Mouse (Mus musculus) forebrain, embryonic 10.5 days (tissue): ENCODE measurements at regions not wholly inside any gene's neighbourhood (a gene's known extent, or its start where the extent isn't known, plus 50 kb on each side); places are given as distances from the start of the nearest gene placed in this dataset.
"Not testable (repeated sequence)": the region's sequence is repeated elsewhere in the genome, so short reads cannot be mapped to it uniquely, and the experiment has no call there.

Experiments
- DNase-seq: peaks from one replicate; pipeline ENCODE4 v3.0.0-alpha.2; 2017; ENCODE audit warnings: low spot score; ENCODE audit errors: extremely low spot score
- H3K27ac ChIP-seq: fragments of 300-500 bp; sonication (generic); 2 replicates; pipeline ENCODE4 v1.5.1; 2016; ENCODE audit warnings: mild to moderate bottlenecking
- H3K27me3 ChIP-seq: fragments of 300-500 bp; sonication (generic); 2 replicates; pipeline ENCODE4 v1.6.1; 2016; ENCODE audit warnings: mild to moderate bottlenecking; ENCODE audit not compliant: poor library complexity, severe bottlenecking
- H3K36me3 ChIP-seq: fragments of 300-500 bp; sonication (generic); replicated peaks from 2 replicates; pipeline ENCODE4 v1.6.1; 2016; ENCODE audit warnings: mild to moderate bottlenecking, moderate library complexity
- H3K4me1 ChIP-seq: fragments of 300-500 bp; sonication (generic); 2 replicates; pipeline ENCODE4 v1.6.1; 2016
- H3K4me3 ChIP-seq: fragments of 300-500 bp; sonication (generic); 2 replicates; pipeline ENCODE4 v1.5.1; 2016; ENCODE audit warnings: mild to moderate bottlenecking, moderate library complexity
- H3K9me3 ChIP-seq: fragments of 300-500 bp; sonication (generic); 2 replicates; pipeline ENCODE4 v1.6.1; 2016; ENCODE audit warnings: mild to moderate bottlenecking, moderate library complexity
- WGBS: fragments of 180-500 bp; shearing (Covaris S2); methylation state at CpG from one replicate; pipeline ENCODE4 v1.1.7; 2016; 5-methylcytosine and 5-hydroxymethylcytosine counted together

GRCm38 (mm10) chr5:3141841-3142240 is 199.4 kb upstream of the Cdk6 start:
- WGBS: 95% methylated on average over 11 of the region's 11 CpGs
- H3K36me3 ChIP-seq, H3K4me1 ChIP-seq, DNase-seq, H3K27me3 ChIP-seq, H3K4me3 ChIP-seq, H3K9me3 ChIP-seq, H3K27ac ChIP-seq: not testable (repeated sequence)

- not testable (repeated sequence) for H3K27me3 ChIP-seq, H3K9me3 ChIP-seq, H3K27ac ChIP-seq, H3K4me3 ChIP-seq, H3K36me3 ChIP-seq
- WGBS: 52% methylated on average over 8 of the region's 11 CpGs
- H3K4me1 ChIP-seq: peaks cover 19% of the 10 kb centered on the region
- peak; percentile 18 for DNase-seq
Observed at GRCm38 (mm10) chr5:3146544-3147295, 194.6 kb upstream of the Cdk6 start.

- not testable (repeated sequence) for H3K27me3 ChIP-seq, H3K9me3 ChIP-seq, H3K36me3 ChIP-seq, H3K4me3 ChIP-seq
- WGBS: 42% methylated on average over 5 of the region's 5 CpGs
- peaks cover 25% of the 10 kb centered on the region for H3K4me1 ChIP-seq
- H3K27ac ChIP-seq: 0 out of 2 replicates have a peak overlapping the region, but pooled peaks have one; percentile 15
- DNase-seq: peak; percentile 14
Observed at GRCm38 (mm10) chr5:3149886-3150285, 191.4 kb upstream of the Cdk6 start.

- H3K27ac ChIP-seq: peak overlapping the region; percentile 88
- 46% methylated on average over 4 of the region's 4 CpGs for WGBS
- H3K4me3 ChIP-seq, H3K9me3 ChIP-seq, DNase-seq, H3K27me3 ChIP-seq, H3K36me3 ChIP-seq: not testable (repeated sequence)
- H3K4me1 ChIP-seq: peaks cover 25% of the 10 kb centered on the region
Observed at GRCm38 (mm10) chr5:3150766-3151165, 190.5 kb upstream of the Cdk6 start.

GRCm38 (mm10) chr5:3151534-3152148 is 189.6 kb upstream of the Cdk6 start:
- not testable (repeated sequence) for H3K9me3 ChIP-seq, H3K27me3 ChIP-seq, H3K36me3 ChIP-seq
- Histone ChIP-seq H3K27ac (peak overlapping the region; percentile 88), H3K4me3 (peak overlapping the region; percentile 46), H3K4me1 (peaks cover 25% of the 10 kb centered on the region)
- 3% methylated on average over 12 of the region's 12 CpGs for WGBS
- DNase-seq: peak; percentile 40

- H3K4me1 ChIP-seq: peaks cover 25% of the 10 kb centered on the region
- H3K27me3 ChIP-seq, H3K36me3 ChIP-seq, H3K9me3 ChIP-seq: not testable (repeated sequence)
- WGBS: 23% methylated on average over 26 of the region's 26 CpGs
- peak overlapping the region; percentile 88 for H3K27ac ChIP-seq
- H3K4me3 ChIP-seq: peak overlapping the region; percentile 46
- DNase-seq: peak; percentile 48
Observed at GRCm38 (mm10) chr5:3152149-3152865, 189.0 kb upstream of the Cdk6 start.

- H3K4me3 ChIP-seq, H3K36me3 ChIP-seq, H3K4me1 ChIP-seq, H3K9me3 ChIP-seq, DNase-seq, H3K27me3 ChIP-seq, H3K27ac ChIP-seq: not testable (repeated sequence)
- WGBS: 86% methylated on average over 2 of the region's 2 CpGs
Observed at GRCm38 (mm10) chr5:3165511-3165910, 175.8 kb upstream of the Cdk6 start.

GRCm38 (mm10) chr5:3166496-3166895 is 174.8 kb upstream of the Cdk6 start:
- H3K27me3 ChIP-seq, H3K4me3 ChIP-seq, H3K27ac ChIP-seq, DNase-seq, H3K36me3 ChIP-seq, H3K4me1 ChIP-seq, H3K9me3 ChIP-seq: not testable (repeated sequence)
- WGBS: 79% methylated on average over 2 of the region's 2 CpGs

GRCm38 (mm10) chr5:3193592-3193991 is 147.7 kb upstream of the Cdk6 start:
- H3K36me3 ChIP-seq, DNase-seq, H3K4me3 ChIP-seq, H3K9me3 ChIP-seq, H3K27me3 ChIP-seq, H3K27ac ChIP-seq, H3K4me1 ChIP-seq: not testable (repeated sequence)
- 89% methylated on average over 13 of the region's 13 CpGs for WGBS

GRCm38 (mm10) chr5:3197952-3198841 is 143.1 kb upstream of the Cdk6 start:
- 0 out of 2 replicates have a peak overlapping the region, but pooled peaks have one; percentile 44 for H3K27ac ChIP-seq

GRCm38 (mm10) chr5:3198869-3199550 is 142.3 kb upstream of the Cdk6 start:
- 80% methylated on average over 7 of the region's 7 CpGs for WGBS
- H3K27ac ChIP-seq, H3K4me3 ChIP-seq, H3K36me3 ChIP-seq, DNase-seq, H3K4me1 ChIP-seq, H3K9me3 ChIP-seq, H3K27me3 ChIP-seq: not testable (repeated sequence)

More at GRCm38 (mm10) chr5:3197952-3198841, 143.1 kb upstream of the Cdk6 start:
- no peak for DNase-seq
- no peaks in the 10 kb centered on the region for H3K36me3 ChIP-seq
- 73% methylated on average over 16 of the region's 16 CpGs for WGBS
- H3K4me3 ChIP-seq: no peak overlapping the region
- H3K9me3 ChIP-seq: no peaks in the 10 kb centered on the region
- no peaks in the 10 kb centered on the region for H3K27me3 ChIP-seq
- H3K4me1 ChIP-seq: peaks cover 7% of the 10 kb centered on the region; the same call in 1 of the 2 replicates

- not testable (repeated sequence) for H3K27me3 ChIP-seq, H3K27ac ChIP-seq, H3K4me3 ChIP-seq, H3K9me3 ChIP-seq, DNase-seq, H3K4me1 ChIP-seq, H3K36me3 ChIP-seq
- WGBS: 81% methylated on average over 5 of the region's 5 CpGs
Observed at GRCm38 (mm10) chr5:3206160-3206559, 135.1 kb upstream of the Cdk6 start.
